Mouse (Mus musculus): ENCODE data around the gene Trpm8. TPM values are rescaled to one million over a fixed set of nuclear protein-coding genes. Genes with fewer than 3 reads are reported as not detected.
A peak's percentile ranks its signal among the peaks of the same experiment; 100 is the strongest.

Trpm8 gene
- polyA plus RNA-seq, 1 experiment from 2014 or later: not detected

DNA sequence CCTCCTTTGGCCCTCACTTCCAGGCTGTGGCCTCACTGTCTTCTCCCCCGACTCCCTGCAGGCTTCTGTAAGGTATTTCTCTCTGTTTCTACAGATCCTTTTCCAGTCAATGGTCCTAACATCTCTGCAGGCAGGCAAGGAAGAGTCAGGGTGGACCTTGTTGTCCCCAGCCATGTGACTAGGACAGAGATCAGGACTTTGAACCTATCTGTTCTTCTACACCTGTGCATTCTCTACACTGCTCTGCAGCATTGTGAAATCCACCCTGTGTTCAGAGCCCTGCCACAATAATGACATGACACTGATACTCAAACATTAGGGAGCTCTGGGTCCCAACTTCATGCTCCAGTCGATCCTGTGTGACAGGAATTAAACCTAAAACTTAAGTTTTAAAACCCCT, 141.5 kb downstream of the Trpm8 start:
- H3K4me1 ChIP-seq: no peaks in the 10 kb centered on the region
- H3K27me3 ChIP-seq: no peaks in the 10 kb centered on the region
- no peak overlapping the region for H3K4me2 ChIP-seq
- WGBS: 73% methylated on average over 2 of the region's 2 CpGs
- no peak overlapping the region for H3K27ac ChIP-seq
- no peak overlapping the region for H3K9ac ChIP-seq
- H3K4me3 ChIP-seq: no peak overlapping the region
- no peaks in the 10 kb centered on the region for H3K9me3 ChIP-seq
- ATAC-seq (ENCODE audit: insufficient number of reproducible peaks, low FRiP score, low TSS enrichment, low read depth): no peak
- H3K36me3 ChIP-seq: no peaks in the 10 kb centered on the region

DNA sequence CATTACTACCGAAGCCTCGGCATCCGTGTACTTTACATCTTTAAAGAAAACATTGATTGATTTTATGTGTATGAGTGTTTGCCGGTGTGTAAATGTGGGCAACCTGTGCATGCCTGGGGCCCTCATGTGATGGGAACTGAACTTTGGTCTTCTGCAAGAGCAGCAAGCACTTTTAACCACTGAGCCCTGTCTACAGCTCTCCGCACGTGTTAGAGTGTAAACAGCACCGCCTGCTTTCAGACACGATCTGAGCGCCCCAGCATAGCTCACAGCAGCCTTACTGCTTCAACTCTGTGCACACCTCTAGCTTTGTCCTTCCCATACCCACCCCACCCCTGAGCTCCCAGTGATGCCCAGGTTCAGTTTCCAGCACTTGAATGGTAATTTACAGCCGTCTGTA, 144.6 kb downstream of the Trpm8 start:
- Histone ChIP-seq H3K4me3 (no peak overlapping the region), H3K27me3 (peaks cover 6% of the 10 kb centered on the region; the same call in 1 of the 2 replicates), H3K9me3 (no peaks in the 10 kb centered on the region), H3K27ac (peak overlapping the region; percentile 27; the same call in 1 of the 2 replicates), H3K9ac (no peak overlapping the region), H3K4me2 (no peak overlapping the region), H3K4me1 (peaks cover 2% of the 10 kb centered on the region; the same call in 1 of the 2 replicates), H3K36me3 (no peaks in the 10 kb centered on the region)
- ATAC-seq (ENCODE audit: insufficient number of reproducible peaks, low FRiP score, low TSS enrichment, low read depth): no peak
- WGBS: 77% methylated on average over 10 of the region's 10 CpGs

DNA sequence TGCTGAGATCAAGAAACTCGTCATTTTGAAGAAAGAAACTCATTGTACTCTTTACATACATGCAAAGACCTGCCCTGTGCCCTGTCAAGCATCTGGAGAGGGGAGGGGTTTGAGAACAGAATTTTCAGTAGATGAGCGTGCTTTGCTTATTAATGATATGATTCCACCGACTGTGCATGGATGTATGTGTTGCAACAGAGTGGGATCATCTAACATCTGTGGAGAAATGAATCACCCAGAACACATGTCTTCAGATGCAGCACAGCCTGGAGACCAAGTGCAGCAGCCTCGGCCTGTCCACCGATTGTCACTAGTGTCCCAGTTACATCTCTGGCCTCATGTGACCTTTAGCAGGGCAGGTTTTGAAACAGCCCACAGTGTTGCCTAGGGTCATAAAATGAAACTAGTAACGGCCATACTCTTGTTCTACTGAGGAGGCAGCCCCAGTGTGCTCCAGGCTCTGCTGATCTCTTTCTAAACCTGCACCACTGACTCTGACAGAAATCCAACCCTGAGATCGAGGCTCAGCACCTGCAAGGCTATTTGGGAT, 145.5 kb downstream of the Trpm8 start:
- Histone ChIP-seq H3K4me1 (peaks cover 2% of the 10 kb centered on the region; the same call in 1 of the 2 replicates), H3K9me3 (no peaks in the 10 kb centered on the region), H3K4me2 (no peak overlapping the region), H3K9ac (no peak overlapping the region), H3K4me3 (no peak overlapping the region), H3K27me3 (peaks cover 6% of the 10 kb centered on the region; the same call in 1 of the 2 replicates), H3K36me3 (no peaks in the 10 kb centered on the region), H3K27ac (no peak overlapping the region)
- ATAC-seq (ENCODE audit: insufficient number of reproducible peaks, low FRiP score, low TSS enrichment, low read depth): no peak
- WGBS: 50% methylated on average over 7 of the region's 7 CpGs

DNA sequence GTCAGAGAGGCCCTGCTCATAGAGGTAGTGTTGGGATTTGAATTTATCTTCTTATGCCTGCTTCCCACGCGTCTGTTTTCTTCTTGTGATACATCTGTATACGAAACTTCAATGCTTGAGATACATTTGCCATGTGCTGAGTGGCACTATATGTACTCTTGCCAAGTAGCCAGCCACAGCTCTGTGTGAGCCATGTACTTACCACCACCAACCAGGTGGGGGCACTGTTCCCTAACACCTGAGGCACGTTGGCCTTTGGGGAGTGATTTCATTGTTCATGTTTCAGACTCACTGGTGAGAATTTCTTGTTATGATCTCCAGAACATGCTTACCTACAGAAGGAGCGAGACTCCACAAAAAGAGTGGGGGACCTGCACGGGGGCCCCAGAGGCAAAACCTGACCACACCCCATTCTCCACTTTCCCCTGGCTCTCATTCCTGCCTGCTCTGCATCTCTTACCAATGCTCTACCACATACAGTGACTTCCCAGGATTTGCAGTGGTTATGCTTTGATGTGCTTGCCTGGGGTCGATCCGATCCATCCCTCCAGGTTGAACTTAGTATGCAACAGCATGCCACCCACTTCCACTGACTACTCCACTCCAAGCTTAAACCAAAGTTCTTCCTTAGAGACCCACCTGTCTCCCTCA, 147.3 kb downstream of the Trpm8 start:
- Histone ChIP-seq H3K27ac (no peak overlapping the region), H3K4me1 (peaks cover 2% of the 10 kb centered on the region; the same call in 1 of the 2 replicates), H3K4me2 (no peak overlapping the region), H3K36me3 (no peaks in the 10 kb centered on the region), H3K9ac (no peak overlapping the region), H3K4me3 (no peak overlapping the region), H3K9me3 (no peaks in the 10 kb centered on the region), H3K27me3 (peaks cover 6% of the 10 kb centered on the region; the same call in 1 of the 2 replicates)
- no peak for ATAC-seq (ENCODE audit: insufficient number of reproducible peaks, low FRiP score, low TSS enrichment, low read depth)
- 18% methylated on average over 8 of the region's 8 CpGs for WGBS

DNA sequence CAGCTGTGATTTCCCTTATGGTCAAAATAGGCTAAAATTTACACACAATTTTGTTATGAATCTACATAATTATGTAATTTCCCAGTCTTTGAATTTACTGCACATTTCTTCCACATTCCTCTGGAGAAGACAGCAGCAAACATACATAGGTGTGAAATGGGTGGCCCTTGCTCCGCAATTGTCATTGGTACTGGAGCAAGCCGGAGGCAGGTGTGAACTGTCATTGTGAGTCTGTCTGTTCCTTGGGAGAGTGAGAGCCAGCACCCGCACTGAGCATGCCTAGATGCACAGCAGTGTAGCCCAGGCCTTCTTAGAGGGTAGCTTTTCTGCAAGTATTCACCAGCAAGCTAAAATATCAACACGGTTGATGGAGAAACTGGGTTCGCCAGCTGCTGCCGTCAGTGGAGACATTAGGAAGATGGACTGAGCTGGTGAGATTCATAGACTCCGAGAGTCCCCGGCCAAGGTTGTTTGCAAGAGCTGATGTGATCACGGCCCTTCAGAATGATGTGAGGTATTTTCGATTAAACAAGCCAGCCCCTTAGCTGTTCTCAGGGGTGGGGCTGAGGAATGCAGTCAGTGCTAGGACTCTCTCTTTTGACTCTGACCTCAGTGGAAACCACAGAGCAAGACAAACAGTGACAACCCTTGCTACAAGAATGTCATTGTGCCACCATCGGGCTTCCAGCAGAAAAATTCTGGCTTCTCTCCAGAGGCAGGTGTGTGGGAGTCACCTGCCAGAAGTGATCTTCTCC, 150.7 kb downstream of the Trpm8 start:
- H3K4me3 ChIP-seq: no peak overlapping the region
- H3K36me3 ChIP-seq: no peaks in the 10 kb centered on the region
- peaks cover 2% of the 10 kb centered on the region; the same call in 1 of the 2 replicates for H3K4me1 ChIP-seq
- WGBS: 77% methylated on average over 11 of the region's 11 CpGs
- H3K27ac ChIP-seq: no peak overlapping the region
- no peak overlapping the region for H3K9ac ChIP-seq
- H3K27me3 ChIP-seq: peaks cover 6% of the 10 kb centered on the region; the same call in 1 of the 2 replicates
- no peak for ATAC-seq (ENCODE audit: insufficient number of reproducible peaks, low FRiP score, low TSS enrichment, low read depth)
- no peaks in the 10 kb centered on the region for H3K9me3 ChIP-seq
- H3K4me2 ChIP-seq: no peak overlapping the region

DNA sequence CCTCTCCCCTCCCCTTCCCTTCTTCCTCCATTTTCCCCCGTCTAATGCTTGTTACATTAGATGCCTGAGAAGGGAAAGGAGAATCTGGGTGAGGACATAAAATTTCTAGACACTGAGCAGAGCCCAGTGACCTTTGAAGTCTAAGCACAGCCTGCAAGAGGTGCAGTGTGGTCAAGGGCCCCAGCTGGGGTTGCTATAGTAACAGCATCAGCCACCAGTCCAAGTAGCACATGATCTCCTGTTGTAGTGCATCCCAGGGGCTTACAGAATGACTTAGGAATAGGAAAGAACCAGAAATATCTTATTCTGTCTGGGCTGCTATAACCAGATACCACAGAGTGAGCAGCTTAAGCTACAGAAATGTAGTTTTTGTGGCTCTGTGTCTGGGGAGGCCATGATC, 152.0 kb downstream of the Trpm8 start:
- Histone ChIP-seq H3K9me3 (no peaks in the 10 kb centered on the region), H3K4me3 (no peak overlapping the region), H3K4me1 (peaks cover 2% of the 10 kb centered on the region; the same call in 1 of the 2 replicates), H3K27me3 (peaks cover 6% of the 10 kb centered on the region; the same call in 1 of the 2 replicates), H3K36me3 (no peaks in the 10 kb centered on the region), H3K4me2 (no peak overlapping the region), H3K27ac (no peak overlapping the region), H3K9ac (no peak overlapping the region)
- WGBS: 32% methylated on average over 1 of the region's 1 CpGs
- ATAC-seq (ENCODE audit: insufficient number of reproducible peaks, low FRiP score, low TSS enrichment, low read depth): no peak

DNA sequence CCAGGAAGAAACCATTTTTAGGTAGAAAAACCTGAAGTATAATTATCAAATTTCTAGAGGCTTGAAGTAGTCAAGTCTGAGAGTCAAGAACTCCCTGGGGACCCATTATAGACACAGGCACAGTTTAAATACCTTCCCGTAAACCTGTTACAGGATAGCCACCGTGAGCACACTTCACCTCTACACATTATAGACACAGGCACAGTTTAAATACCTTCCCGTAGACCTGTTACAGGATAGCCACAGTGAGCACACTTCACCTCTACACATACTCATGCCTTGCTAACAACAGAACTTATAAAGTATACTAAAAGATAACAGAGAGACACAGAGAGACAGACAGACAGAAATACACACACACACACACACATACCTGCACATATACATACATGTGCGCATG, 153.8 kb downstream of the Trpm8 start:
- no peaks in the 10 kb centered on the region for H3K9me3 ChIP-seq
- no peak for ATAC-seq (ENCODE audit: insufficient number of reproducible peaks, low FRiP score, low TSS enrichment, low read depth)
- H3K4me2 ChIP-seq: no peak overlapping the region
- no peak overlapping the region for H3K9ac ChIP-seq
- no peaks in the 10 kb centered on the region for H3K27me3 ChIP-seq
- no peak overlapping the region for H3K4me3 ChIP-seq
- H3K27ac ChIP-seq: no peak overlapping the region
- WGBS: 59% methylated on average over 4 of the region's 4 CpGs
- no peaks in the 10 kb centered on the region for H3K4me1 ChIP-seq
- no peaks in the 10 kb centered on the region for H3K36me3 ChIP-seq

DNA sequence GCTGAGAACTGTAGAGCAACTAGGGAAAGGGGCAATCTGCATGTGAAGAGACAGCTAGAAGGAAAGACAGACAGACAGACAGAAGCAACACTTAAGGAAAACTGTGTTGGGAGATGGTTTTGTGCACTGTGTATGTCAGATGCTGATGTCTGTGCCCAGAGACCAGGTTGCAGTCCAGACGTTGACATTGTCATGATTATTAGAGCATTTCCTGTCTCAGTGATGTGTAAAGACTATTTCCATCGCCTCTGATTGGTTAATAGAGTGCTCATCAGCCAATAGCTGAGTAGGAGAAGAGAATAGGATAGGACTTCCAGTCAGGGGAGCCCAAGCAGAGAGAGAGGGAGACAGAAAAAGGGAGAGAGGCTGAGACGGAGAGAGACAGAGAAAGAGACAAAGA, 155.1 kb downstream of the Trpm8 start:
- H3K36me3 ChIP-seq: no peaks in the 10 kb centered on the region
- H3K9me3 ChIP-seq: no peaks in the 10 kb centered on the region
- peaks cover 7% of the 10 kb centered on the region; the same call in 1 of the 2 replicates for H3K4me1 ChIP-seq
- no peak overlapping the region for H3K4me3 ChIP-seq
- 37% methylated on average over 3 of the region's 3 CpGs for WGBS
- H3K9ac ChIP-seq: no peak overlapping the region
- H3K27me3 ChIP-seq: no peaks in the 10 kb centered on the region
- H3K4me2 ChIP-seq: no peak overlapping the region
- no peak overlapping the region for H3K27ac ChIP-seq
- ATAC-seq (ENCODE audit: insufficient number of reproducible peaks, low FRiP score, low TSS enrichment, low read depth): no peak

DNA sequence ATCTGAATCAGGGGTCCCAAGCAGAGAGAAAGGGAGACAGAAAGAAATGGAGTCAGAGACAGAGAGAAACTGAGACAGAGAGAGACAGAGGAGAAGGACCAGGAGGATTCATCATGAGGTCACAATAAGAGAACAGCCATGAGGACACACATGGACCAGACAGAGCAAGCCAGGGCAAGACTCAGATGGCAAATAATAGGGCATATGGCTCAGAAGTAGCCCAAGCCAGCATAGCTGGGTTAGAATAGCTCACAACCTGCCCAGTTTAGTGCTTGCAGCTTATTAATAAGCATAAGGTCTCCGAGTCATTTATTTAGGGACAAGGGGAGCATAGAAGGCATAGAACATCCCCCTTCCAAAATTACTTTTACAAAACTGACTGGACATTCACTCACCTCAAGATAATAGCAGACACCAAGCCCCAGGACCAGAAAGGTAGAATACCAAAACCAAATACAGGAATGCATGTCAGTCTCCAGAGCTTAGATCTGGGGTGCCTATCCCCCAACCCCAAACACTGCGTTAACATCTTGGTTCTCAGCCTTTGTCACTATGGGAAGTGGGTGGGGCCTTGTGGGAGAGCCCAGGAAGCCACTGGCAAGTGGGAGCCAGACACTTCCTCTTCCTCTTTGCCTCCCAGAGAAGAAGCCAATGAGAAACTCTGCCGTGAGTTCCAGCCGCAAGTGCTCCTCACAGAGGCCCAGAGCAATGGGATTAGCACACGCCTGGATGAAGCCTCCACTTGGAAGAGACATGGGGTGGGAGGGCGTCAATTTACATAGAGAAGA, 155.8 kb downstream of the Trpm8 start:
- ATAC-seq (ENCODE audit: insufficient number of reproducible peaks, low FRiP score, low TSS enrichment, low read depth): no peak
- Histone ChIP-seq H3K9ac (no peak overlapping the region), H3K36me3 (no peaks in the 10 kb centered on the region), H3K4me3 (no peak overlapping the region), H3K4me1 (peaks cover 7% of the 10 kb centered on the region; the same call in 1 of the 2 replicates), H3K4me2 (no peak overlapping the region), H3K27me3 (no peaks in the 10 kb centered on the region), H3K27ac (no peak overlapping the region), H3K9me3 (no peaks in the 10 kb centered on the region)
- 74% methylated on average over 6 of the region's 6 CpGs for WGBS

DNA sequence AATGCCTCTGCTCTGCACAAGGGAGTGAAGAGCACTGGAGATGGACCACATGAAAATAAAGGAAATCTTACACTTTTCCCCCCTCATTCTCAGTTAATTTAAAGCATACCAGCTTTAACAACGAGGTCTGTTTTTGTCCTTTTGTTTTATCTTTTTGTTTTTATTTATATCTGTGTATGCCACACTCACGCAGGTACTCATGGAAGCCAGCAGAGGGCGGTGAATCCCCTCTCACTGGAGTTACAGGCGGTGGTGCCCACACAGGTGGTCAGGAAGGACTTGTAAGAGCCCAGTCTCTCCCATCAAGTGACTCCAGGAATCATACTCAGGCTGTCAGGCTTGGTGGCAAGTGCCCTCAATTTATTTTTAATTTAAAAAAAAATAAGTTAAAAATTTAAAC, 156.6 kb downstream of the Trpm8 start:
- no peak overlapping the region for H3K9ac ChIP-seq
- H3K4me1 ChIP-seq: peaks cover 7% of the 10 kb centered on the region; the same call in 1 of the 2 replicates
- no peaks in the 10 kb centered on the region for H3K27me3 ChIP-seq
- no peak overlapping the region for H3K27ac ChIP-seq
- no peak overlapping the region for H3K4me3 ChIP-seq
- no peaks in the 10 kb centered on the region for H3K36me3 ChIP-seq
- 69% methylated on average over 4 of the region's 4 CpGs for WGBS
- no peak for ATAC-seq (ENCODE audit: insufficient number of reproducible peaks, low FRiP score, low TSS enrichment, low read depth)
- H3K9me3 ChIP-seq: no peaks in the 10 kb centered on the region
- no peak overlapping the region for H3K4me2 ChIP-seq

DNA sequence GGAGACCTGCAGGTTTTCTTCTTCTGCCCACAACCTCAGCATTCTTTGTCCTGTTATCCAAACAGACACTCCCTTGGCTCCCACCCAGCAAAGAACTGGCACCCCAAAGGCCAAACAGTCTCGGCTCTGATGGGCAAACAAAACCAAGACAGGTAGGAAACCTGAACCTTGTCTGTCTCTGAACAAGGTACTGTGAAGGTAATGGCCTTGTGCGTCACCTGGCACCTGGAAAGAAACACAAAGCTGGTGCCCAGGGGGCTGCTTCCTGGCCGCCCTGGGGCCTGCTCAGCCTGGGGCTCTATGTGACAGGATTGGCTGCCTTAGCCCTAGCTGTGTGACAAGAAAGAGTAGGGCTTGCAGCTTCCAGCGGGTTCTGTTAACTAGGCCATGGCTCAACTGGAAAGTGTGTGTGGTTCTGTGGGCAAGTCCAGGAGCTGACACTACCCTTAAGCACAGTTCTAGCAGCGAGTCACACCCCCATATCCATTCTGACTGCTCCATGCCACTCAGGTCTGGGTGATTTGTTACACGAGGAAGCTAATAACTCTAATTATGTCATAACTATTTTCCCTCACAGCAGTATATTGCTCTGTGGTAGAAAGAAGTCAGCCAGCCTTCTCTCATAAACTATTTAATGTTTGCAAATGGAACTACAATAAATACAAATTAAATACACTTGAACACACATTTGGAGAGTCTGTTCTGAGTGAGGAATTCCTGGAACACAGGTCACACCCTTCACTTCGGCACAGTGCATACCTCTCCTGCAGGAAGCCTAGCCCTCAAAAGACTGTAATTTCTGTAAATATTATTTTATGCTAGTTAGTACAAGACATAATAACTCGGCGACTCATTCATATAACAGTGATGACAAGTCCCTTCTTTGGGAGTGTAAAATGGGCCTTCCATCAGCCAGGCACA, 160.0 kb downstream of the Trpm8 start:
- no peak for ATAC-seq (ENCODE audit: insufficient number of reproducible peaks, low FRiP score, low TSS enrichment, low read depth)

More for the DNA sequence above, 160.0 kb downstream of the Trpm8 start:
- Histone ChIP-seq H3K36me3 (no peaks in the 10 kb centered on the region), H3K27ac (no peak overlapping the region), H3K27me3 (no peaks in the 10 kb centered on the region), H3K4me2 (no peak overlapping the region), H3K4me1 (peaks cover 7% of the 10 kb centered on the region; the same call in 1 of the 2 replicates), H3K9ac (no peak overlapping the region), H3K4me3 (no peak overlapping the region), H3K9me3 (no peaks in the 10 kb centered on the region)
- 43% methylated on average over 9 of the region's 9 CpGs for WGBS

All from limb, embryonic 15.5 days (tissue).